Mouse (Mus musculus) ES-E14 (cell line): Measurements from ENCODE around the gene Mapk8ip2.

Experiments used
- CHD2 ChIP-seq: IDR thresholded peaks from 2 replicates; pipeline ENCODE4 v1.6.1; 2014; ENCODE audit warnings: mild to moderate bottlenecking, low read depth, low read length, inconsistent platforms
- MAFK ChIP-seq: IDR thresholded peaks from 2 replicates; pipeline ENCODE4 v1.6.1; 2014; ENCODE audit warnings: mild to moderate bottlenecking, low read depth, low read length, inconsistent platforms; ENCODE audit not compliant: insufficient read depth
- ZC3H11A ChIP-seq: IDR thresholded peaks from 2 replicates; pipeline ENCODE4 v1.6.1; 2012; ENCODE audit warnings: low read depth, mild to moderate bottlenecking, inconsistent platforms, low read length, borderline replicate concordance

GRCm38 (mm10) chr15:89461321-89461720, 7.6 kb downstream of the Mapk8ip2 start:
- TF ChIP-seq MAFK (no peak), CHD2 (no peak), ZC3H11A (no peak)
